Mouse (Mus musculus) fat pad, adult 2 months (tissue): ENCODE data around the gene Reep1.

Experiments
- DNase-seq: peaks from one replicate; pipeline ENCODE4 v3.0.0-alpha.2; 2011; ENCODE audit warnings: low read depth, low spot score; ENCODE audit errors: extremely low read depth

Gene Reep1

DNA sequence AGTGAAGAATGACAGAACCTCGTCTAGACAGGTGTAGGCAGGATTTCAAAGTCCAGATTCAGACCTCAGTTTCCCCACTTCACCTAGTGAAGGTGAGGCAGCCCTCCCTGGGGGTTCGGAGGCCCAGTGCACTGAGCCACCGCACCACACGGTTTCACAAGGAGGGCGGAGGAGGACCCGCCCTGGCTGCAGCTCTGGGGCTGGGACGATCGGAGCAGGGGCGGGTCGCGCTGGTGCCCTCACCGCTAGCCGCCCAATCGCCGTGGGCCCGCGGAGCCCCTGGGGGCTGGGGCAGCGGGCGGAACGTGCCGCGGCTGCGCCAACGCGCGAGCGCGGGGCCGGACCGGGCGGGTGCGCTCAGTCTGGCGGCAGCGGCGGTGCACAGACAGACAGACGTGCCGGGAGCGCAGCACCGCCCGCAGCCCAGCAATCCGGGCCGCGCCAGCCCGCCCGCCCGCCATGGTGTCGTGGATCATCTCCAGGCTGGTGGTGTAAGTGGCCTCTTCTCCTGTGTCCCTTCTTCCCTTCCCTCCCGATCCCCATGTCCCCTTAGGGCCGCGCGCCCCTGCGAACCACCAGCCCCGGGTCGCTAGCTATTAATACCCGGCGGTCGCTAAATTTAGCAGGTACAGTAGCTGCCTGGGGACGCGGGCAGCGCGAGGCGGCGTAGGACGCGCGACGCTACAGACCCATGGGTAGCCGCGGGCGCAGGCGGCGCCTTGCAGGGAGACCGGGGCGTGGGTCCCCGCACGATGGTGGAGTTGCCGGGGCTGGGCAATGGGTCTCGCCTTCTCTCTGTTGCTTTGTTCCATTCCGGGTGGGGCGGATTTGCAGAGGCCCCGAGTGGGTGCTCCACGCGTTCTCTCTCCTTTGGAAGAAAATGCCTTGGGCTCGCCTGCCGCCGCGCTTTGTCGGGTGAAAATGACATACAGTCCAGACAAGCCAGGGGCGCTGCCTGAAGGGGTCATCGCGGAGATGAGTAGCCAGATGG, at the start of gene Reep1:
Reep1 (plus strand) TSS at position 51 of the 991 bp plus-strand sequence.
- DNase-seq, result no peak

DNA sequence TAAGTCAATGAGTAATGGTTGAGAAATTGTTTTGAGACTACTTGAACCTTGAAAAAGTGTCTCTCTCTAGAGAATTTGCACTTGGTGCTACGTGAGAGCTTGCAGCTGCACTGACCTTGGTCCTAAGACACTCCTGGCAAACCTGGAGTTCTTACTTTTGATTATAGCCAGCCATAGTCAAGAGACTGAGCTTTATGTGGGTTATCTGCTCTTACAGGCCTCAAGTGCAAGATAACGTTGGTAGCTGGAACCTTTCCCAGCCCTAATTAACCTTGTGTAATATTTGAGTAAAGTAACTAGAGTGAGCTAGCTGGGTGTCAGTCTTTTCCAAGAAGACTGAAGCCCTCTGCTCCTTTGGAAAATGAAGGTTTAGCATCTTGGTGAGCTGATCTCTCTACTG, 49.1 kb upstream of the Reep1 start:
- no peak for DNase-seq

DNA sequence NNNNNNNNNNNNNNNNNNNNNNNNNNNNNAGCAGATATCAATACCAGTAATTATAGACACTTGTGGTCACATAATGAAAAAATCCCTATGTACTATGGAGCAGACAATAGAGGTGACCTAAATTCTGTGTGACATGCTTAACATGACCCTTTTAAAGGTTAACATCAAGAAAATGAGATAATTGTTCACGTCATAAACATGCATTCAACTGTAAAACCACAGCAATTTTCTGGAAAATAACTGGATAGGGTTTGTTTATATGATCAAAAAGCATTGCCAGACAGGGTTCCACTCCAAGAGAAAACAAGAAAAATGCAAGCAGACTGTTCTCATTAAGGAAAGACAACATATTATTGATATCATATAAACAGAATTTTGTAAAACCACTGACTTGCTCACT, 42.9 kb upstream of the Reep1 start:
- DNase-seq, result no peak

DNA sequence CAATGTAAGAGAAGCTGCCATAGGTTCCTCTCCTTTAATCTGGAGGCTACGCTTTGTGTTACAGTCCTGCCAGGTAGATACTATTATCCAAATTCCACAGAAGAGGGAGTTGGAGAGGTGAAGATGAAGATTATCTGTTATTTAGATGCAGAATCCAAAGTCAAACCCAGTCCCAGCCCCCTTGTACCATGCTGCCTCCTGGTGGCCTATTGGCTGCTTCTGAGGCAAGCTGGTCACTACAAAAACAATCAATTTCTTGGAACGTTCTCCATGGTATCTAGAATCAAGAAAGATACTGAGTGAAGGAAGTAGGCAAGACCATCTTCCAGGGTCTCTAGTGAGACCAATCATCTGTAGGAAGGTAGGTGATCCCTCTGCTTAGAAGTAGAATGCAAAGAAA, 34.2 kb upstream of the Reep1 start:
- DNase-seq, result no peak

DNA sequence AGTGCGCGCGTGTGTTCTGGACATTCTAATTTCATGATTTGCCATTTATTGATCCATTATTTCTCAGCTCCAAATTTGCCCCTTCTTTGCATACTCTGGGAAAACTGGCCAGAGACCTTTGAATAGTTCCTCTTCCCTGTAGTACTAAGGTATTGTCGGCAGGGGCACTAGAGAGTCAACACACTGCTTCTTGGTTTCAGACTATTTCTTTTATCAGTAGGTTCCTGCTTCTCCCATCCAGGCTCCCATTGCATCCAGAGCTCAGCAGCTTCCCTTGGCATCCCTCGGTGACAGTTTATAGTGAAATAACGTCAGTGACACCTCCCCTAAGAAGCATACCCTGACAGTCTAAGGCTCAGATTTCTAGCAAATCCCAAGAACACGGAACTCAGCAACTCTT, 28.5 kb upstream of the Reep1 start:
- no peak for DNase-seq

DNA sequence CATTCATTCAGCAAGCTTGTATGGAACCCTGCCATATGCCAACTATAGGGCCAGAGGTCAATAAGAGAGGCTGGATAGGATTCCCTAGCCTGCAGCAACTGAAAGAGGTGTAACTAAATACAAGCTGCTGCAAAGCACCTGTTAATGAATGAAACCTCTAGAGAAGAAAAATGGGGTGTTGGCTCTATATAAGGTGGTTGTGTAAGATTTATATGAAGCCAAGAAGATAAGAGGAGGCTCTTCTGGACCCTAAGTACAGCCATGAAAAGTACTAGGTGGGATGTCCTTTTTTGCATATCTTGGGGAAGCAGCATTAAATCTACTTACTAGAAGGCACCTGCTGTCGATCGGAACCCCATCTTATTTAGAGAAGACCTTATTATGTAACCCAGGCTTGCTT, 12.2 kb upstream of the Reep1 start:
- no peak for DNase-seq

DNA sequence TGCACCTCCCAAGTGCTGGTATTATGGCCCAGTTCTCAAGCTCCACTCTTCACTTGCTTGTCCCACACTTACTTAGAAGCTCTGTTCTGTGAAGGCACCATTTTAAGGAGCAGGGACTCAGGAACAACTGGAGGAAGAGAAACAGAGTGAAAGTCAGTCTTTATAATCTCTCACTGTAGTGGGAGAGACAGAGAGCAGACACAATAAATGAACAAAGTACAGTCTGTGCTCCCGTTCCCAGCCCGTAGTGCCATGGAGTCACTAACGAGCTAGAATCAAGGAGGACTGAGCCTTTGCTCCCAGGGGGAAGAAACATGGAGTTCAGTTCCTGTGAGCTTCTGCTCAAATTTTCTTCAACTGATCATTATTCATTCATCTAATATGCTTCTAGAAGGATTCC, 11.8 kb upstream of the Reep1 start:
- no peak for DNase-seq

DNA sequence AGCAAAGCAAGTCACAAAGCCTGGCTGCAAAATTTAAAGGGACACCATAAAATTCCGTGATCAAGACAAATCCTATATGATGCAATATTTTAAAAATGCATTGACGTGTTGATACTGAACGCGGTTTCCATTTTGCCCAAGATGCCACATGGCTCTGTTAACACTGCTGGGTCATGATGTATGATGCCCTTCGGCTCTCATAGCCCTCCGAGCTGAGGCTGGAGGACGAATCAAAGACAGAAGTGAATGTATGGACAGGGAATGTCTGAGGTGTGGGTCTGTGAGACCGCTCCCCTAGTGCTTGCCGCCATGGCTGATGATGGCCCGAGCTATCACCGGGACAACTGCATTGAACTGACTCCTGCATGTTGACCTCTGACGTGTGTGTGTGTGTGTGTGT, 490 bp upstream of the Reep1 start:
- no peak for DNase-seq

DNA sequence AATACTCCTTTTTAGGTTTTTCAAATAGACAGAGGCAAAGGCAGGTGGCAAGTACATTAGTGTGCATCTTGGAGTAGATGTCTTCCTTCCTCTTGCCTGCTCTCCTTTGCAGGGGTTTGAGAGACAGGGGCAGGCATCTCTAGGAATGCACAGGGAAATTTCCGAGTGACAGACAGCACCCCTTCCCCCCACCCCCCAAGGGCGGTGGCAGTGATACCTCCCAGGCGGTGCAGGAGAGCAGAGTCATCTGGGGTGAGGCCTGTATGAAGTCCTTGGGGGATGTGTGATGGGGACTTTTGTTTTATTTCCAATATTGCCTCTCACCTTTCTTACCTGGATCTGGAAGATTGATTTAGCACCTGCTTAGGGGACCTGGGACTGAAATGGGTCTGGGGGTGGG, 1.2 kb downstream of the Reep1 start:
- no peak for DNase-seq

DNA sequence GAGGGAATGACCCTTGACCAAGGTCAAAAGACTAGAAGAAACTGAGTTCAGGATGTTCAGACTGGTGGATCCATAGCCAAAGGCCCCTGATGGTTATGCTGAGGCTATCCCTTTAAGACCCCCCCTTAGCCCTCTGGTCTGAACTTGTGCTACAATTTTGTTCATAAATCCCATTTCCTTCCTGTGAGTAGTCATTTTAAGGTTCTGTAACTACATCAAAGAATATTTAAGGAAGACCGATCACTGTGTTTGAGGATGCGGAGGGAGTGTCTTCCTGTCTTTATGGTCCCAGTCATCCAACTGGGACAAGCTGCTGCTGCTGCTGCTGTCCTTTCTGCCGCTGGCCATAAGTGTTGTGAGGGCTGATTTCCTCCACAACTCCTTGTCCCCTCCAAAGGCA, 3.0 kb downstream of the Reep1 start:
- no peak for DNase-seq

DNA sequence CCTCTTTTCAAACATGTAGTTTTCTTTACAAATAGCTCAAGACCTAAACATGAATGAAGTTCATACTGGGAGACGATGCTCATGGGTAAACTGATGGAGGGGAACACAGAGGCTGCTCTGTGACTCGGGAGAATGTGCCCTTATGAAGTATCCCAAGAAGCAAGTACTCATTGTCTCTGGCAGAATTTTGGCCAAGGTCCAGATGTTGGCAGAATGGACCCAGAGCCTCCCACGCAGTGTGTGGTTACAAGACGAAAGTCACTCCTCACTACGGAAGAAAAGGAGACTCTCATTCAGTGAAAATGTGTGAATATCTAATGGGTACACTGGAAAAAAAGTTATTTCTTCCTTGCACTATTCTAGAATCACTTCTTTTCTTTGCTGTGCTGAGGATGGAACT, 3.8 kb downstream of the Reep1 start:
- no peak for DNase-seq

DNA sequence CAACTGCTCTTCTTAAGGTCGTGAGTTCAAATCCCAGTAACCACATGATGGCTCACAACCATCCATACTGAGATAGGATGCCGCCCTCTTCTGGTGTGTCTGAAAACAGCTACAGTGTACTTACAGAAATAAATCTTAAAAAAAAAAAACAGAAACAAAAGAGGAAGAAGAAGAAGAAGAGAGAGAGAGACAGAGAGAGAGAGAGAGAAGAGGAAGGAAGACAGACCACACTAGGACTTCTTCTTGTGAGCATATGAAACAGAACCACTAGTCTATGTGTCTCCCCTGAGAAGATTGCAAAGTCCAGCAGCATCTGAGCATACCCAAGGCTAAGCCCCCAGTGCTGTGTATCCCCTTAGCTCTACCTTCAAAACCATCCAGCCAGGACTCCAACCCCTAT, 6.2 kb downstream of the Reep1 start:
- DNase-seq, result no peak

DNA sequence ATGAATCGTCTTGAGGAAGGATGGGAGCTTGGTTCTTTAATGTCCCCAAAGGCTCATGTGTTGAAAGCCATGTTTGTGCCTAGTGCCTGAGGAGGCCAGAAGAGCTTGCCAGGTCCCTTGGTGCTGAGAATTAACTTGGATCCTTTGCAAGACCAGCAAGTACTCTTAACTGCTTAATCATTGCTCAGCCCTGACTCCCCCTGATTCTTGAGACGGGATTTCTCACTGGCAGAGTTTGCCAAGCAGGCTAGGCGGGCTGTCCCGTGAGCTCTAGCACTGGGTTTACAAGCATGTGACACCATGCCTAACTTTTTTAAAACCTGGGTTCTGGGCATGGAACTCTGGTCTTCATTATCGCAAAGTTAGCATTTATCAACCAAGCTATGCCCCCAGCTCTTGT, 7.6 kb downstream of the Reep1 start:
- DNase-seq, result no peak

DNA sequence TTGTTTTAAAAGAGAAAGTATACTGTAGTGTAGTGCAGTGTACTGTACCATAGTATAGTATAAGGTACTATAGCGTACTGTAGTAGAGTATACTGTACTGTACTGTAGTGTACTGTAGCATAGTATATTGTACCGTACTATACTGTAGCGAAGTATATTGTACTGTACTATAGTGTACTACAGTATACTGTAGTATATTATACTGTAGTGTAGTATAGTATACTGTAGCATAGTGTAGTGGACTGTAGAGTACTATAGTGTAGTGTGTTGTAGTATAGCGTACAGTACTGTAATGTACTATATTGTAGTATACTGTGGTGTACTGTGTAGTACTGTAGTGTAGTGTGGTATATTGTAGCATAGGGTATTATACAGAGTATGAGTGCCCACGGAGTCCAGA, 9.1 kb downstream of the Reep1 start:
- no peak for DNase-seq

DNA sequence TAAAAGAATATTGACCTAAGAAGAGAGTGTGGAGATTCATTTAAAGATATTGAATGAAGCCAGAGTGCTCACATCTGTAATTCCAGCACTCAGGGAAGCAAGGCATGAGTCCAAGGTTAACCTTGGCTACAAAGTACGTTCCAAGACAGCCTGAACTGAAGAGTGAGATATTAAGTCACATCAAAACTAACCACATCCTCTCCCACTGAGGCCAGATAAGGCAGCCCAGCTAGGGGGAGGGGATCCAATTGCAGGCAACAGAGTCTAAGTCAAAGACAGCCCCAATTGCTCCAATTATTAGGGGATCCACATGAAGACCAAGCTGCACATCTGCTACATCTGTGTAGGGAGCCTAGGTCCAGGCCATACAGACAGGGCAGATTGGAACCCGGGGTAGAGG, 11.0 kb downstream of the Reep1 start:
- no peak for DNase-seq

DNA sequence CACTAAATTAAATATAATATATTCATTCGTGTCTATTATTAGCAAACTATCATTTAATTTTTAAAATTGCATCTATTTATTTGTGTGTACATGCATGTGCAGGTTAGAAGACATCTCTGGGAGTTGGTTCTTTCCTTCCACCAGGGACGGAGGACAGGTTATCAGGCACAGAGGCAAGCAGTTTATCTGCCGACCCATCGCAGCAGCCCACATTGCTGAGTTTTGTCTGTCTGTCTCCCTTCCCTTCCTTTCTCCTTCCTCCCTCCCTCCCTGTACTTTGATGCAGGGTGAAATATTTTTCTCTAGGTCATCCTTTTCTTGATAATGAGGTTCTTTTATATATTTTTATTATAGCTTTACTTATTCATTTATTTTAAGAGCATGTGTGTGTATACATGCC, 11.9 kb downstream of the Reep1 start:
- no peak for DNase-seq

DNA sequence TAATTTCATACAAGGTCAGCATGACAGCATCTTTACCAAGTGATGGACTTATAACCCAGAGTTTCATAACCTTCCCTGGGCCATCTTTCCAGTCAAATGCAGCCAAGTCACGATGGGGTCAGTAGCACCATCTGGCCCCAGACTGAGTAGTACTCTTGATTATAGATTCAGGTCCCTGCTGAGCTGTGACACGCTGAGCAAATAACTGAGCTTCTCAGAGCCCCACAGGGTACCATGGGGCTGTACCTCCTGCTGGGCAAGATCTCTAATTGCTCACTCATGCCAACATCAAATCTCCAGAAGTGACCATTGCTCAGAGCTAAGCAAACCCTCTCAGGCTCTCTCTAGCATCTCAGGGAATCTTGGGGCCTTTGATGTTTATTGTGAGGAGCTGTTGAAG, 15.6 kb downstream of the Reep1 start:
- DNase-seq, result no peak

DNA sequence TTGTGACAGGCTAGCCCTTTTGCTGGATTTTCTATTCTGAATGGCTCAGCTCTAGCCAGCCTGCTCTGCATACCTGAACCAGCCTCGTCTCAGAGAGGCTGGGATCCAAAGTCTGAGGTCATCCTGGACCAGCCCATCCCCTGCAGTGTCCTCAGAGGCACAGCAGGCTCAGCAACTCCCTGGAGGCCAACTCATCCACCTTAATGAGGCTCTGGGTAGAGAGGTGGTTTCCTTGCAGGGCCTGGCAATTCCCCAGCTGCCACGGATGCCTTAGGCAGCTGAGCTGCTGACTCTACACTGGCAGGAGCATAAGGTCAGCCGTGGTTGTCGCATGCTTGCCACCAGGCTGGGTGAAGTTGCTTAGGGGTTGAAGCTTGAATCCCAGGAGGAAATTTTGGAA, 16.2 kb downstream of the Reep1 start:
- DNase-seq, result no peak

DNA sequence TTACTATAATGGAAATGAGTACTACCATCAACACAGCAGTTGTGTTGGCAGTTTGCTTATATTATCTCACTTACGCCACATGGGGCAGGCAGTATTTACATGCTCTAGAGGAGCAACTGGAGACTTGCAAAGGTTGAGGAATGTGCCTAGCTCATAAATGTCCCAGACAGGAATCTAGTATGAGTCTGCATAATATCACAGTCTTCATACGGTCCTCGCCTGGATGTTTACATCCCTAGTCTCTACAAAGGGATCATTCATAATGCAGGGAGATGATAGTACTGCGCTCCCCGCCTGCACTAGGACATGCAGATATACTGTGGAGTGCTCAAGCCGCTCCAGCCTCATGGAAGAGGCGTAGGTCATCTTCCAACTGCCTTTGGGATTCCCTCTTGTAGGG, 19.3 kb downstream of the Reep1 start:
- DNase-seq, result no peak

DNA sequence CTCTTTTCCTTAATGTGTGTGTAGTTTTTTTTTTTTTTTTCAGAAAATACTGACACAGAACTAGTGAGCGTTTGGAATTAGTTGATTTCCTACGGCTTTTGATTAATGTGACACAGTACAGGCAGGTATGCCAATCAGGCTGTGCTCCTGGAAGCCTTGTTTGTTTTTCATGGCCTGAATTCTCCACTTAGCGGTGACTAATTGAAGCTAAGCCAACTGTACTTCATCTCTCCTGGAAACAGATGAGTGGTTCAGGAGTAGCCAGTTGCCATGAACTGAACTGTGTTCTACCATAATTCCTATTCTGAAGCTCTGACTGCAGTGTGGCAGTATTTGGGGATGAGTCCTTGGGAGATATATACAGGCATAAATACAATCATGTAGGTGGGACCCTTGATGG, 20.9 kb downstream of the Reep1 start:
- DNase-seq, result no peak

DNA sequence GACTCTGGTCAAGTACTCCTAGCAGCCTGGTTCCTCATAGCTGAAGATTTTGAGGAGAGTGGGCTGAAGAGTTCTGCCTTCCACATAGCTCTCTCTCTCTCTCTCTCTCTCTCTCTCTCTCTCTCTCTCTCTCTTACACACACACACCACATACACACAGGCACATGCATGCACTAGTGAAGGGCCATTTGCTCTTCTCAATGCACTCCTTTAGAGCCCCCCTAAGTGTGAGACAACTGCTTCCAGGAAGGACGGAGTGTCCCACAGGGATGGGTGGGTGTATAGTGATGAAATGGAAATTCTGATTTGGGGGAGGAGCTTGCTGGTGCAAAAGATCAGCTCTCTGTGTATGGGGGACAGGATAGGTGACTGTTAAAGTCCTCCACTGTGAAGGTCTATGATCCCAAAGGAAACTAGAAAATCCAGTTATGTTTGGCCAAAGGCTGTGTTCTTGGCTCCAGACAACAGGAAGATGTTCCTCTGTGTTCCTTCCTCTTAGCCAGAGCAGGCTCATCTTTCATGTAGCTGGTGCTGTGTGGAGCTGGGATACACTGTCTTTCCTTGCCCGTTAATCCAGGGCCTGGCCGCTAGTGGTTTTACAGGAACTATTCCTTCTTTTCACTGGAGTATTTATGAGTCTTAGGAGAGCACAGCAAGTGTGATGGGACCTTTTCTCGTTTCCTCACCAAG, 27.7 kb downstream of the Reep1 start:
- no peak for DNase-seq

DNA sequence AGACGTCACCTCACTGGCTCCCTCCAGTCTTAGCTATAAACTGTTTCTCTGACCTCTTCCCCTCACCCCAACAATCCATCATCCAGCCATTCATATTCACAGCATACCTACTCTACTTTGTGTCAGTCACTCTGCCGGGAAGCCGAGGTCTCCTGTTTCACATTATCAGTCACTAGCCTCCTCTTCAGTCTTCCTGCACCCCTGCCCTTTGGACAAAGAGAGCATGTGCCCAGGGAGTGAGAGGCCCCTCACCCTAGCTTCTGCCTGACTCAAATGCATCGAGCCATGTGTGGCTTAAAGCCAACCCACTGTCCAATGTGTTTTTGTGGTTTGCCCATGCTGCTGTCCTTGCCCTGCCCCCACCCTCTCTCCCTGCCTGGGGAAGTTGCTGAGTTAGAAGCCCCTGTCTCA, 28.2 kb downstream of the Reep1 start:
- no peak for DNase-seq
